Mouse (Mus musculus) hindbrain, embryonic 11.5 days (tissue): Measurements from ENCODE around the gene Rundc1. TPM values are rescaled to one million over a fixed set of nuclear protein-coding genes. Genes with fewer than 3 reads are reported as not detected.

Experiments used
- ATAC-seq: fragments of 200-750 bp; cut with Nextera tagmentation; 2 replicates; pipeline ENCODE4 v1.8.0; 2017; ENCODE audit warnings: mild to moderate bottlenecking, moderate TSS enrichment, moderate library complexity; ENCODE audit not compliant: low FRiP score
- DNase-seq: peaks from one replicate; pipeline ENCODE4 v3.0.0-alpha.2; 2015; ENCODE audit warnings: low spot score
- H3K27ac ChIP-seq: fragments of 300-500 bp; sonication (generic); 2 replicates; pipeline ENCODE4 v1.5.1; 2014; ENCODE audit warnings: mild to moderate bottlenecking, low read depth, low read length
- H3K27me3 ChIP-seq: fragments of 300-500 bp; sonication (generic); 2 replicates; pipeline ENCODE4 v1.6.1; 2014; ENCODE audit warnings: mild to moderate bottlenecking, low read length, moderate library complexity, mixed read lengths; ENCODE audit not compliant: control insufficient read depth, insufficient read depth
- H3K36me3 ChIP-seq: fragments of 300-500 bp; sonication (generic); 2 replicates; pipeline ENCODE4 v1.6.1; 2014; ENCODE audit warnings: mild to moderate bottlenecking, low read length, moderate library complexity, mixed read lengths; ENCODE audit not compliant: control insufficient read depth, insufficient read depth
- H3K4me1 ChIP-seq: fragments of 300-500 bp; sonication (generic); replicated peaks from 2 replicates; pipeline ENCODE4 v1.6.1; 2014; ENCODE audit warnings: low read length, mixed read lengths; ENCODE audit not compliant: control insufficient read depth, insufficient read depth
- H3K4me2 ChIP-seq: fragments of 300-500 bp; sonication (generic); replicated peaks from 2 replicates; pipeline ENCODE4 v1.6.1; 2014; ENCODE audit warnings: mild to moderate bottlenecking, low read depth, low read length
- H3K4me3 ChIP-seq: fragments of 300-500 bp; sonication (generic); 2 replicates; pipeline ENCODE4 v1.5.1; 2014; ENCODE audit warnings: low read depth, low read length
- H3K9ac ChIP-seq: fragments of 300-500 bp; sonication (generic); 2 replicates; pipeline ENCODE4 v1.6.1; 2014; ENCODE audit warnings: low read depth, low read length
- H3K9me3 ChIP-seq: fragments of 300-500 bp; sonication (generic); 2 replicates; pipeline ENCODE4 v1.6.1; 2016; ENCODE audit warnings: low read length; ENCODE audit not compliant: control insufficient read depth
- WGBS: fragments of 180-500 bp; shearing (Covaris S2); extraction: QIAGEN DNeasy Blood & Tissue Kit; methylation state at CpG from one replicate; pipeline ENCODE4 v1.1.7; 2014; 5-methylcytosine and 5-hydroxymethylcytosine counted together
- polyA plus RNA-seq: library from polyadenylated mRNA; unstranded; fragments of >200 nt; fragmentation: Nextera tagmentation; extraction: Ambion mirVana; gene quantifications from 2 replicates; pipeline ENCODE4 v1.2.1, GENCODE M21; 2014

Gene Rundc1
- polyA plus RNA-seq, 1 experiment from 2014 or later: 14.2 TPM

DNA sequence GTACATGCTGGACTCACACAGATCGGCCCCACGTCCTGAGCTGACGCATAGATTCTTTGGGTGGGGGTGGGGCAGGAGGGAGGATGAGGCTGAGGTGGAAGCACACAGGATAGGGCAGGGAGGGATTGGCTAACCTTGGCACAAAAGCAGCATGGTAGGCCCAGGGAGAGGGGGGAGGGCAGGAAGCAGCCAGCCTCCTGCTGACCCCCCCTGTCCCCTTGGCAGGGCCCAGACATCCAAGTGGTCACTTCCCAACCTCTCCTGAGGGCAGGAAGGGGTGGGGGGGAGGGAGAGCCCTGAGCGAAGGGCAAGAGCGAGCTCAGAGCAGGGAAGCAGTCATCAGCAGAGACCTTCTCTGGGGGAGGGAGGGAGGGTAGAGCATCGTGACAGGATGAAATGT lies 34.8 kb downstream of the Rundc1 start:
- DNase-seq (no peak), ATAC-seq (no peak)
- Histone ChIP-seq H3K36me3 (peaks cover 4% of the 10 kb centered on the region; the same call in 1 of the 2 replicates), H3K27me3 (no peaks in the 10 kb centered on the region), H3K9me3 (no peaks in the 10 kb centered on the region), H3K4me3 (no peak overlapping the region), H3K4me2 (no peak overlapping the region), H3K27ac (no peak overlapping the region), H3K4me1 (peaks cover 19% of the 10 kb centered on the region), H3K9ac (no peak overlapping the region)
- WGBS: 46% methylated on average over 6 of the region's 6 CpGs

DNA sequence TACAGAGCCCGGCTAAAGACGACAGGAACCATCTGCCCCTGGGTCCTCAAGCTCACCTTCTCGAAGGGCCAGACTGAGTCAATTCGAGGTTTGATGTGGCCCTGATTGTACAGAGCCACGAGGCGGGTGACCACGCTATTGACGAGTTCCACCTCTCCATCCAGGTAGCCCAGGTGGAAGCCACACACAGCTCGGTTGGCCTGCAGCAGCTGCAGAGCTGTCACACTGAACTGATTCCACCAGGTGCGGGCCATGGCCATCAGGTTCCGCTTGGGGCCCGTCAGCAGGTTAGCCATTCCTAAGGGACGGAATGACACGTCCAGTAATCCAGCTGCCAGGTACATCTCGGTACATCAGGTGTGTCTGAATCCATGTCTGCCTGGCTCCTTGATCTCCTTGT lies 35.4 kb downstream of the Rundc1 start:
- H3K9ac ChIP-seq: no peak overlapping the region
- ATAC-seq (no peak), DNase-seq (no peak)
- H3K36me3 ChIP-seq: peaks cover 4% of the 10 kb centered on the region; the same call in 1 of the 2 replicates
- H3K9me3 ChIP-seq: no peaks in the 10 kb centered on the region
- 87% methylated on average over 15 of the region's 15 CpGs for WGBS
- peaks cover 19% of the 10 kb centered on the region for H3K4me1 ChIP-seq
- no peaks in the 10 kb centered on the region for H3K27me3 ChIP-seq
- no peak overlapping the region for H3K4me2 ChIP-seq
- no peak overlapping the region for H3K27ac ChIP-seq
- no peak overlapping the region for H3K4me3 ChIP-seq

DNA sequence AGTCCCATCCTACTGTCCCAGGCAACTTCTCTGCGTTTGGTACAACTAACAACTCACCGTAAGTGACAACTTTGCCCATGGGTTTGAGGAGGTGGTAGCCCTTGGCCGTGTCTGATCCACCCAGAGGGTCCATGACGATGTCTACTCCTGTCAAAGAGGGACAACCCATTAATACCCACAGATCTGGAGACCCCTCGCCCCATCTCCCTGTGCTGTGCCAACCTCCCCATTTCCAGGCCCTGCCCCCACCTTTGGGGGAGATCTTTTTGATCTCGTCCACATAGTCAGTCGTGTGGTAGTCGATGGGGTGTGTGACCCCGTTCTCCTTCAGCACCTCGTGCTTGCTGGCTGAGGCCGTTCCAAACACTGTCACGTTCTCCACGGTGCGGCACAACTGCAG lies 37.3 kb downstream of the Rundc1 start:
- H3K4me2 ChIP-seq: no peak overlapping the region
- ATAC-seq: peak; percentile 15; the same call in 1 of the 2 replicates
- H3K4me1 ChIP-seq: peaks cover 21% of the 10 kb centered on the region
- H3K9me3 ChIP-seq: no peaks in the 10 kb centered on the region
- peaks cover 4% of the 10 kb centered on the region; the same call in 1 of the 2 replicates for H3K36me3 ChIP-seq
- no peak overlapping the region for H3K4me3 ChIP-seq
- H3K9ac ChIP-seq: 0 out of 2 replicates have a peak overlapping the region, but pooled peaks have one; percentile 15
- H3K27me3 ChIP-seq: no peaks in the 10 kb centered on the region
- DNase-seq: no peak
- 75% methylated on average over 14 of the region's 14 CpGs for WGBS
- no peak overlapping the region for H3K27ac ChIP-seq

DNA sequence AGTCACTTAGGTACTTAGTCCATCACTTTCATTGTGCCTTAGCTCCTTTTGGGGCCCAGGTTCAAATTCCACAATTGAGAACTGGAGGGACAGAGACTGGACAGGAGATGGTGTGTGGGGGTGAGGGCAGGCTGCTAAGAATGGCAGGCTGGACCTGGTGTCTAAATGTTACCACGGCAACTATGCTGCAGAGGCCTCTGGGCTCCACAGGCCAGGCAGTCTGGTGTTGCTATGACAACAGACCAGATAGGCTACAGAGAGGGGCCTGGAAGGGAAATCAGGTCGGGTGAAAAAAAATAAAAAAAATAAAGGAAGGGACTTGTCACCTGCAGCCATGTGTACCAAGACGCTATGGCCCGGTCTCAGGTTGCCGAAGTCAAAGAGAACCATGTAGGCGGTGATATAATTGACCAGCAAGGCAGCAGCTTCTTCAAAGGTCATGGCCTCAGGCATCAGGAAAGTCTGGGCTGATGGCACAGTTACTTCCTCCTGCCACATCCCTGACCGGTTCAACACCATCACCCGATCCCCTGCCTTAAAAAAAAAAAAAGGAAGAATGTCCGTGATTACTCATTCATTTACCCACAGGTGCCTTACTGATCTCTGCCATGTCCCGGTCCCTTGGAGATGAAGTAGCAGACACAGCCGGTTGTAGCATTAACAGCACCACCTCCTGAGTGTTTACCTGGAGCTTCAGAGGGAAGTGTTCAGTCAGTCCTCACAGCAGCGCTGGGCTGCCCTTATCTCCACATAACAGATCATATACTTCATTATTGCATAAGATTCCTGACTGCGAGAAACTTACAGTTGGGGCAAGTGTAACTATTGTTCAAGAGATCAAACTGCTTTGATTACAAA lies 37.9 kb downstream of the Rundc1 start:
- peak overlapping the region; percentile 93 for H3K4me3 ChIP-seq
- H3K4me2 ChIP-seq: peak overlapping the region; percentile 88
- WGBS: 35% methylated on average over 13 of the region's 13 CpGs
- H3K9me3 ChIP-seq: no peaks in the 10 kb centered on the region
- DNase-seq (peak; percentile 62), ATAC-seq (peak; percentile 58; the same call in 1 of the 2 replicates)
- peak overlapping the region; percentile 36; the same call in 1 of the 2 replicates for H3K27ac ChIP-seq
- peaks cover 2% of the 10 kb centered on the region; the same call in 1 of the 2 replicates for H3K36me3 ChIP-seq
- no peaks in the 10 kb centered on the region for H3K27me3 ChIP-seq
- peaks cover 21% of the 10 kb centered on the region for H3K4me1 ChIP-seq
- 0 out of 2 replicates have a peak overlapping the region, but pooled peaks have one; percentile 15 for H3K9ac ChIP-seq

DNA sequence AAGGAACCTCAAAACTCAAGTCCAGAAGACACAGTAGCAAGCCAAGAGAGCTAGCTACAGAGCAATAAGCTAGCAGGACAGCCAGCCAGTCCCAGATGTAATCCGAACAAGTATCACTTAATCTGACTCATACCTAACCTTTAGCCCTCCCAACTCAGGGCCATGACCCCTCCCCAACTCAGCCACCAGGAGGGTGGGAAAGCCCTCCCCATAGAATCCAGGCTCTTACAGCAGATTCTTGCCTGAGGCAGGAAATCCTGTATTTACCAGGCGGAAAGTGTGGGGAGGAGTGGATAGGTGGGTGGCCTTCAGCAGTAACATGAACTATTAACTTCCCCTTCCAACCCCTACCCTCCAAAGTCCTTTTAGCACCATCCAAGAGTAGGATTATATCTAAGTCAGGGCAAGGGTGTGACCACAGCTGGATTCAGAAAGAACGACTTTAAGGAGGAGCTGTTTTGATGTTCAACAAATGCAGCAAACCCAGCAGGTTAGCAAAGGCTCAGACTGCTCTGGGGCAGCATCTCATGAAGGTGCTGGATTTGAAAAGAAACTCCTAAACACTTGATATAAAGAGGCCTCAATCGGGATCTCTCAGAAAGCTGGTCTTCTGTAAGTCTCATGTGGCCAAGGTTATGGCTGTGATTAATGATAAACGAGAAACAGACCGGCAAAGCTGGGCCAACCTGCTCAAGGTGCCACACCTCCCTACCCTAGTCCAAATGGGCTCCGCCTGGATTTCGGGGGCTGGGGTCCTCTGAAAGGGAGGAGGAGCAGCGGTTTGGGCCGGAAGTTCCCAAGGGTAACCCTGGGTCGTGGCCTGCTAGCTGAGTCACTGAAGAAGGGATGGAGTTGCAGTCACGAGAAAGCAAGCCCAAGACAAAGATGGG lies 39.6 kb downstream of the Rundc1 start, which contains the start of gene Rnd2:
Gene Rnd2, plus strand, starts transcription at position 789 of the 890 bp plus-strand sequence.
- no peaks in the 10 kb centered on the region for H3K9me3 ChIP-seq
- H3K36me3 ChIP-seq: 0 out of 2 replicates have a peak, but pooled peaks cover 2% of the 10 kb centered on the region
- H3K4me2 ChIP-seq: peak within 1 kb of the TSS; percentile 88
- ATAC-seq: no peak
- H3K27me3 ChIP-seq: no peaks in the 10 kb centered on the region
- peak within 1 kb of the TSS; percentile 93 for H3K4me3 ChIP-seq
- peaks cover 21% of the 10 kb centered on the region for H3K4me1 ChIP-seq
- H3K27ac ChIP-seq: peak within 1 kb of the TSS; percentile 93
- DNase-seq: no peak
- 12% methylated on average over 12 of the region's 12 CpGs for WGBS
- peak within 1 kb of the TSS; percentile 83 for H3K9ac ChIP-seq

DNA sequence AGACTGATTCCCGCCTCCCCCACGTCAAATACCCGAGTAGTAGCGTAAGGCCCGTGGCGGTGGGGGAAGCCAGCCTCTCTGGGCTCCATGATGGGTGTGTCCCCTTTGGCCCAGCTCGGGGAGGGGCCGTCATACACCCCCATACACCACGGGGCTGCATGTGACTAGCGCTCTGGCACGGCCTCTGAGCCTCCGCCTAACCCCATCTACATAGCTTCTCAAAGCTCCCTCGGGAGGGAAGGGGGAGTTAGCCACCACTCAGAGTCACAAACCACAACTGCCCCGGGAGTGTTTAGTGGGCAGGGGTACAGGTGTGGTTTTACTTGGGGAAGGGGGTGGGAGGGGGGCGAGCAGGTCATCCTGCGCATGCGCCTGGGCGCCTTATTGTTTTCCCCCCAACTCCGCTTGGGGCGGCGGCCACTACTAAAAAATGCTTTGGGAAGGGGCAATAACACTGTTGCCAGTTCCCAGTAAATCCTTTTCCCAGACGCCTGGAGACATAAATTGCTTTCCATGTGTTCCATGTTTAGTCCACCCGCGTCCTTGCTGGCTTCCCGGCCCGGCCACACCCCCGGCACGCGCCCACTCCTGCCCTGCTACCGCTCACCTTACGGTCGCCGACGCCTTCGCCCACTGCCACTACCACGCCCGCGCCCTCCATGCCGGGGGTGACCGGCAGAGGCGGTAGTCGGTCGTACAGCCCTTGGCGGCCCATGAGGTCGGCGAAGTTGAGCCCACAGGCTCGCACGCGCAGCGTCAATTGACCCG lies 40.4 kb downstream of the Rundc1 start:
- Histone ChIP-seq H3K9ac (peak overlapping the region; percentile 83), H3K27me3 (no peaks in the 10 kb centered on the region), H3K4me2 (peak overlapping the region; percentile 88), H3K27ac (peak overlapping the region; percentile 93), H3K9me3 (no peaks in the 10 kb centered on the region), H3K4me3 (peak overlapping the region; percentile 93), H3K4me1 (peaks cover 23% of the 10 kb centered on the region), H3K36me3 (0 out of 2 replicates have a peak, but pooled peaks cover 2% of the 10 kb centered on the region)
- whole genome bisulfite sequencing: under 1% methylated on average over 51 of the region's 51 CpGs
- ATAC-seq: peak; percentile 26
- DNase-seq: peak; percentile 77

DNA sequence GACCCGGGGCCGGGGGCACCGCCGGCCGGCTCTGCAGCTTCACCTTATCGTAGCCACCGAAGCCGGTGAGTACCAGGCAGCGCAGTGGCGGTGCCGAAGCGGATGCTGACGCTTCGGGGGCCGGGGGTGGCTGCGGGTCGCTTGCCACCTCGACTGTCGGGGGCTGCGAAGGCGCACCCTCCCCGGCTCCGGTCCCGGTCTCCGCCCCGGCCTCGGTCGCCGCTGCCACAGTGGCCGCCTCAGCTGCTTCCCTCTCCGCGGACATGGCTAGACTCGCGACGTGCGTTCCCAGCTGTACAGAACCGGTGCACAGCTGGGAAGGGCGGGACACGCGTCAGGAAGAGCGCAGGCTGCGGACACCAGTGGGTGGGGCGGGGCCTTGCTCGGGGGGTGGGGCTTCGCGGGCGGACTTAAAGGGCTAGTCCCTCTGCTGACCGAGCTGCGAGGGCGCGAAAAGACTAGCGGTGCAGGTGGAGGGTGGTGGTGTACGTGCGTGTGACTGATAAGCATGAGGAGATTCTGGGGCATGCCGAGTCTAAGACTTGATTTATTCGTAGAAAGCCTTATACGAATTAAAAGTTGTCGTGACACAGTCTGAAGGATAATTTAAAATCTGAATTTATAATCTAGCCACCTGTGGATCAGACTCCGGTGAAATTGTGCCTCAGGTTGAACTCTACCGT lies 41.1 kb downstream of the Rundc1 start, which contains the start of gene Vat1:
Gene Vat1, minus strand, starts transcription at position 362 of the 683 bp plus-strand sequence.
- Histone ChIP-seq H3K9me3 (no peaks in the 10 kb centered on the region), H3K4me2 (peak within 1 kb of the TSS; percentile 88), H3K4me3 (peak within 1 kb of the TSS; percentile 93), H3K27me3 (no peaks in the 10 kb centered on the region), H3K9ac (peak within 1 kb of the TSS; percentile 83), H3K27ac (peak within 1 kb of the TSS; percentile 93), H3K36me3 (0 out of 2 replicates have a peak, but pooled peaks cover 2% of the 10 kb centered on the region), H3K4me1 (peaks cover 24% of the 10 kb centered on the region)
- WGBS: under 1% methylated on average over 59 of the region's 60 CpGs
- no peak for DNase-seq
- peak; percentile 59 for ATAC-seq
